Mouse (Mus musculus) ES-E14 (cell line): ENCODE data around the gene Cldn19. TPM values are rescaled to one million over a fixed set of nuclear protein-coding genes. Genes with fewer than 3 reads are reported as not detected.
A peak's percentile ranks its signal among the peaks of the same experiment; 100 is the strongest.
"Not testable (repeated sequence)": the region's sequence is repeated elsewhere in the genome, so short reads cannot be mapped to it uniquely, and the experiment has no call there.

Experiments
- DNase-seq: peaks from one replicate; pipeline ENCODE4 v3.0.0-alpha.2; 2013; ENCODE audit warnings: low read depth, low spot score
- H3K27ac ChIP-seq: 2 replicates; pipeline ENCODE4 v1.5.1; 2012; ENCODE audit warnings: low read depth, mild to moderate bottlenecking, low read length, moderate library complexity, mixed read lengths; ENCODE audit not compliant: poor library complexity, insufficient read depth, severe bottlenecking
- H3K36me3 ChIP-seq: 2 replicates; pipeline ENCODE4 v1.6.1; 2012; ENCODE audit warnings: mild to moderate bottlenecking, low read length, moderate library complexity, mixed read lengths; ENCODE audit not compliant: control insufficient read depth, poor library complexity, insufficient read depth, severe bottlenecking
- H3K4me1 ChIP-seq, 2 experiments: fragments of 150-350 bp in 1 of 2; sonication (generic) in 1 of 2; 2 replicates each; pipeline ENCODE4 v1.6.1; 2012; ENCODE audit warnings: low read length in 2 of 2, mild to moderate bottlenecking in 1 of 2, mixed read lengths in 1 of 2; ENCODE audit not compliant: control insufficient read depth in 2 of 2, insufficient read depth in 2 of 2, poor library complexity in 1 of 2
- H3K4me3 ChIP-seq, 2 experiments: fragments of 150-350 bp in 1 of 2; sonication (generic) in 1 of 2; 2 replicates each; pipeline ENCODE4 v1.5.1; 2012; ENCODE audit warnings: low read length in 2 of 2, low read depth in 1 of 2, mild to moderate bottlenecking in 1 of 2, mixed read lengths in 1 of 2; ENCODE audit not compliant: insufficient read depth in 1 of 2, poor library complexity in 1 of 2, severe bottlenecking in 1 of 2
- H3K9ac ChIP-seq: 2 replicates; pipeline ENCODE4 v1.6.1; 2012; ENCODE audit warnings: low read depth, mild to moderate bottlenecking, low read length, mixed read lengths; ENCODE audit not compliant: poor library complexity, insufficient read depth, severe bottlenecking
- H3K9me3 ChIP-seq: fragments of 150-350 bp; sonication (generic); 2 replicates; pipeline ENCODE4 v1.6.1; 2012; ENCODE audit warnings: low read depth, mild to moderate bottlenecking, low read length; ENCODE audit not compliant: control insufficient read depth, insufficient read depth
- CHD2 ChIP-seq: IDR thresholded peaks from 2 replicates; pipeline ENCODE4 v1.6.1; 2014; ENCODE audit warnings: mild to moderate bottlenecking, low read depth, low read length, inconsistent platforms
- HCFC1 ChIP-seq: IDR thresholded peaks from 2 replicates; pipeline ENCODE4 v1.6.1; 2012; ENCODE audit warnings: low read length, inconsistent platforms, borderline replicate concordance; ENCODE audit not compliant: insufficient read depth
- MAFK ChIP-seq: IDR thresholded peaks from 2 replicates; pipeline ENCODE4 v1.6.1; 2014; ENCODE audit warnings: mild to moderate bottlenecking, low read depth, low read length, inconsistent platforms; ENCODE audit not compliant: insufficient read depth
- ZC3H11A ChIP-seq: IDR thresholded peaks from 2 replicates; pipeline ENCODE4 v1.6.1; 2012; ENCODE audit warnings: low read depth, mild to moderate bottlenecking, inconsistent platforms, low read length, borderline replicate concordance
- ZNF384 ChIP-seq: IDR thresholded peaks from 2 replicates; pipeline ENCODE4 v1.6.1; 2012; ENCODE audit warnings: low read depth, low read length, inconsistent platforms
- in situ Hi-C, 2 experiments: fragments of 600-800 bp; cut with MboI; formaldehyde crosslinking; loops; one replicate each; pipeline ENCODE4 v1.15.1; 2025; ENCODE audit warnings: low sequenced_read_pairs in 2 of 2, inconsistent platforms in 1 of 2; ENCODE audit not compliant: unreplicated experiment in 2 of 2
- total RNA-seq: library from RNA; depleted of rRNA; stranded (reverse); fragments of 300-350 nt; gene quantifications from 2 replicates; pipeline ENCODE4 v1.2.3, GENCODE M21; 2012

Gene Cldn19
- total RNA-seq, 1 experiment, result 0.18 TPM

DNA sequence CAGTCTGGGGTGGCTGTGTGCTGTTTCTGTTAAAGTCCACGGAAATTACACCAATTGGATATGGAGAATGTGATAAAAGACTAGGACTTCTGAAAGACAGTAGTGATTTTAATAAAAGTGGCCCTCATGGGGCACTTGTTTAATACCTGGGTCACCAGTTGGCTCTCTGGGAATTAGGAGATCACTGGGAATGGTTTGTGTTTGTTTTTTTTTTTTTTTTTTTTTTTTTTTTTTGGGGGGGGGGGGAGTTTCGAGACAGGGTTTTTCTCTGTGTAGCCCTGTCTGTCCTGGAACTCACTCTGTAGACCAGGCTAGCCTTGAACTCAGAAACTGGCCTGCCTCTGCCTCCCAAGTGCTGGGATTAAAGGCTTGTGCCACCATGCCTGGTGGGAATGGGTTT is 20.5 kb downstream of the Cldn19 start:
- no peak overlapping the region for H3K4me3 ChIP-seq
- H3K9me3 ChIP-seq, result no peaks in the 10 kb centered on the region
- no peak for DNase-seq
- peaks cover 39% of the 10 kb centered on the region for H3K36me3 ChIP-seq
- in situ Hi-C loops, result no loop called here
- no peak overlapping the region for H3K27ac ChIP-seq
- no peak overlapping the region for H3K9ac ChIP-seq
- TF ChIP-seq ZC3H11A, result no peak
- no peak for TF ChIP-seq HCFC1
- TF ChIP-seq CHD2, result no peak
- TF ChIP-seq ZNF384, result peak; percentile 80; the same call in 1 of the 2 replicates
- TF ChIP-seq MAFK, result no peak
- no peaks in the 10 kb centered on the region for H3K4me1 ChIP-seq

DNA sequence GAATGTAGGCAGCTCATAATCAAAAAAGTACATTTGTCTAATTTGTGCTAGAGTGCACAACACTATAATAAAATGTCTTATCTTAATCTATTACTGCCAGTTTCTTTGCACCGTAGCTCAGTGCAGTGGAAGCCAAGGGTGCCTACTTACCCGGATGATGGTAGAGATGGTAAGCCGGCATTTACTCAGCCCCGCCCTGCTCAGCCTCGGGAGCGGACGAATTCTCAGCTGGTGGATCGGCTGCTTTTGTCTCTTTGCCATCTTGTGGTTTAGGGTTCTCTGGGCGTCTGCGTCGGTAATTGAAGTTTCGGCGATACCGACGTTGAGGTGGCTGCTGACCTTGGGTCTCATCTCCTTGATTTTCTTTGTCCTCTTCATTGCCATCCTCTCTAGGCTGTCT is 23.6 kb downstream of the Cldn19 start:
- H3K9ac ChIP-seq, in situ Hi-C loops, H3K27ac ChIP-seq, DNase-seq, H3K9me3 ChIP-seq, H3K4me3 ChIP-seq, H3K4me1 ChIP-seq: not testable (repeated sequence)
- peaks cover 54% of the 10 kb centered on the region for H3K36me3 ChIP-seq

DNA sequence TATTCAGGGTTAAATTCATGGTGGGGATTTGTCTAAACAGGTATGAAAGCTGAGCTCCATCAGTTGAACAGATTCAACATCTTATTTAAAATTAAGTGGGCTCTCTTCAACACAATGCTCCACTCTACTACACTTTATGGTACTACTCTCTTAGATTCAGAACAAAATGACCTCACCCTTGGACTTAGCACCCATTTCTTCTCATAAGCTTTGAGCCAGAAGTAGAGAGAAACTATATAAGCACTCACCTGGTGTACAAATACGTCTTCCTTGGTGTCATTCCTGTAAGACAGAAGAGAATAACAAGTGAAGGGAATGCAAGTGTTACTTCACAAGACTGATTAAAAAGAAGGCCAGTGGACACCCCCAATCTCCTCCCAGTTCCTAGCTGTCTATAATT is 29.6 kb downstream of the Cldn19 start:
- peaks cover 0 to 4% of the 10 kb centered on the region in 2 experiments; a peak in 2 of 4 replicates for H3K4me1 ChIP-seq
- in situ Hi-C loops, result no loop called here
- no peak overlapping the region for H3K27ac ChIP-seq
- DNase-seq, result no peak
- no peaks in the 10 kb centered on the region for H3K9me3 ChIP-seq
- peaks cover 45% of the 10 kb centered on the region for H3K36me3 ChIP-seq
- H3K4me3 ChIP-seq, result no peak overlapping the region
- TF ChIP-seq HCFC1 (no peak), ZNF384 (no peak)
- H3K9ac ChIP-seq, result no peak overlapping the region

DNA sequence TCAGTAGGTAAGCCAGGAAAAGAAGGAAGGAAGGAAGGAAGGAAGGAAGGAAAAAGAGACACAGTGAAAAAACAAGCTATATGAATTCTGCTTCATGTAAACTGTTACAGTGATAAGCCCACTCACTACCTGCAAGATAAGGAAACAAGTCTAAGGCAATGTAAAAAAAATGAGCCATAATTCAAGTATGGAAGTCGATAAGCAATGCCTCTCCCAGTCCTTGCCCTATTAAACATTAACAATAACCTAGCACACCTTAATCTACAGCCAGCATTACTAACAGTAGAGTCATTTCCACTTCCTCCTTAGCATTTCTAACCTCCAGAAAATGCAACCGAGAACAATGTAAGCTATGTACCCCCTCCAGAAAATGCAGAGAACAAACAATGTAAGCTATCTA is 30.1 kb downstream of the Cldn19 start:
- in situ Hi-C loops, result no loop called here
- Histone ChIP-seq H3K36me3 (peaks cover 44% of the 10 kb centered on the region), H3K4me3 (no peak overlapping the region), H3K9me3 (no peaks in the 10 kb centered on the region), H3K4me1 (peaks cover 0 to 4% of the 10 kb centered on the region in 2 experiments; a peak in 2 of 4 replicates), H3K9ac (no peak overlapping the region), H3K27ac (no peak overlapping the region)
- no peak for DNase-seq
- TF ChIP-seq MAFK, result no peak

DNA sequence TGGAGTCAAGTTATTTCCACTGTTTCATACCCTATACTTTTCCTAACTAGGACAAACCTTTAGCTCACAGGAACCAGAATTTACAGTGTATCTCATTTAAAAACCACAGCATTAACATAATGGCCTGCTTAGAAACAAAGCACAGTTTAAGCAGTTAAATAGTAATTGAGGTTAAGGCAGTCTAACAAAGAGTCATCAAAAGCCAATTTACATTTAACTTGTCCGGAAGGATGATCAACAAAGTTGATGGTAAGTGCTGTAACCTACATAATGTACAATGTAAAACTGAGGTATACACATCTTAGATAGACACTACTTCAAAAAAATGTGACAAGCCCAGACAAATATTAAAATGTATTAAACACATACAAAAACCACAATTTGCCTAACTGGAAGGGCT is 36.7 kb downstream of the Cldn19 start:
- DNase-seq, result no peak
- H3K4me3 ChIP-seq, result peak overlapping the region; percentile 90 to 93
- H3K36me3 ChIP-seq, result peaks cover 31% of the 10 kb centered on the region
- peak overlapping the region; percentile 95; the same call in 1 of the 2 replicates for H3K9ac ChIP-seq
- TF ChIP-seq ZNF384, result no peak
- no peak for TF ChIP-seq ZC3H11A
- TF ChIP-seq MAFK, result no peak
- no peak for TF ChIP-seq CHD2
- no peak for TF ChIP-seq HCFC1
- H3K9me3 ChIP-seq, result no peaks in the 10 kb centered on the region
- no peak overlapping the region; the same call in 1 of the 2 replicates for H3K27ac ChIP-seq
- peaks cover 0 to 3% of the 10 kb centered on the region in 2 experiments; a peak in 1 of 4 replicates for H3K4me1 ChIP-seq
- in situ Hi-C loops, result no loop called here
